Mouse (Mus musculus) stomach, embryonic 16.5 days (tissue): ENCODE measurements around the gene Nwd1. TPM values are rescaled to one million over a fixed set of nuclear protein-coding genes. Genes with fewer than 3 reads are reported as not detected.

Experiments
- ATAC-seq: fragments of 200-750 bp; cut with Nextera tagmentation; 2 replicates; pipeline ENCODE4 v1.8.0; 2017; ENCODE audit warnings: moderate number of reproducible peaks, moderate TSS enrichment; ENCODE audit not compliant: insufficient read depth, low FRiP score
- H3K27ac ChIP-seq: fragments of 300-500 bp; sonication (generic); 2 replicates; pipeline ENCODE4 v1.5.1; 2014; ENCODE audit warnings: low read length
- H3K27me3 ChIP-seq: fragments of 300-500 bp; sonication (generic); 2 replicates; pipeline ENCODE4 v1.6.1; 2014; ENCODE audit warnings: low read length, control low read depth, mixed read lengths; ENCODE audit not compliant: control insufficient read depth, insufficient read depth
- H3K36me3 ChIP-seq: fragments of 300-500 bp; sonication (generic); 2 replicates; pipeline ENCODE4 v1.6.1; 2014; ENCODE audit warnings: low read length; ENCODE audit not compliant: control insufficient read depth, insufficient read depth
- H3K4me1 ChIP-seq: fragments of 300-500 bp; sonication (generic); 2 replicates; pipeline ENCODE4 v1.6.1; 2014; ENCODE audit warnings: low read length, control low read depth, mixed read lengths; ENCODE audit not compliant: control insufficient read depth, insufficient read depth
- H3K4me2 ChIP-seq: fragments of 300-500 bp; sonication (generic); 2 replicates; pipeline ENCODE4 v1.6.1; 2014; ENCODE audit warnings: low read depth, low read length, mixed read lengths
- H3K4me3 ChIP-seq: fragments of 300-500 bp; sonication (generic); replicated peaks from 2 replicates; pipeline ENCODE4 v1.5.1; 2014; ENCODE audit warnings: mild to moderate bottlenecking, low read length
- H3K9ac ChIP-seq: fragments of 300-500 bp; sonication (generic); 2 replicates; pipeline ENCODE4 v1.6.1; 2014; ENCODE audit warnings: low read length
- H3K9me3 ChIP-seq: fragments of 300-500 bp; sonication (generic); replicated peaks from 2 replicates; pipeline ENCODE4 v1.6.1; 2016; ENCODE audit warnings: low read length, control low read depth; ENCODE audit not compliant: control insufficient read depth
- WGBS: fragments of 180-500 bp; shearing (Covaris S2); extraction: QIAGEN DNeasy Blood & Tissue Kit; methylation state at CpG from one replicate; pipeline ENCODE4 v1.1.7; 2014; 5-methylcytosine and 5-hydroxymethylcytosine counted together
- microRNA-seq: library from miRNA; unstranded; fragments of <30 nt; microRNA quantifications from one replicate; pipeline ENCODE4, GENCODE M21; 2016
- polyA plus RNA-seq: library from polyadenylated mRNA; unstranded; fragments of >200 nt; fragmentation: Nextera tagmentation; extraction: Ambion mirVana; gene quantifications from 2 replicates; pipeline ENCODE4 v1.2.1, GENCODE M21; 2015

Nwd1 gene
- polyA plus RNA-seq, 1 experiment from 2014 or later, result 0.09 TPM

DNA sequence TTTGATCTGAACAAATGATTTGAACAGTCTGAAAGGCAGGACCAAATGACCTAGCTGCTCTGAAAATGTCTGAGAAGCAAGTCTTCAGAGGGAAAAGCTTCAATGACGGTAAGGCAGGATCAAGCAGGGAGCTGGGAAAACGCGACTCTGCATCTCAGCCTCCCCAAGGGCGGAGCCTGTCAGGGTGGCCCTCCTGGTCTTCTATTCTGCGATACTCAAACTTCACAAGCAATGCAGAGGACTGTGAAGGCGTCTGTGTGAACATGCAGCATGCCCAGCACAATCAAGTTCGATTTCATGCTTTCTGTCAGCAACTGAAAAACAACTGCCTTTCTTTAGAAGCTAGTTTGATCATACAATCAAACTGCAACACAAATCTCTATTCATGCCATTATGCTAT is 120.3 kb downstream of the Nwd1 start:
- H3K4me2 ChIP-seq, result no peak overlapping the region
- H3K9me3 ChIP-seq, result no peaks in the 10 kb centered on the region
- no peak overlapping the region for H3K27ac ChIP-seq
- no peak for ATAC-seq
- H3K4me3 ChIP-seq, result no peak overlapping the region
- no peaks in the 10 kb centered on the region for H3K4me1 ChIP-seq
- no peak overlapping the region for H3K9ac ChIP-seq
- 26% methylated on average over 7 of the region's 7 CpGs for WGBS
- no peaks in the 10 kb centered on the region for H3K36me3 ChIP-seq
- H3K27me3 ChIP-seq, result no peaks in the 10 kb centered on the region

Small RNAs within 50 kb of the gene (microRNA-seq; reads per million reads assigned to microRNA genes)
- not detected for gene Gm26237

Other genes with a start within 250 kb of the Nwd1 start
- gene Eps15l1, start 225.3 kb upstream of the Nwd1 start, polyA plus RNA-seq, result 52.6 and 54.2 TPM in 2 replicates
- 3.7 and 4.7 TPM in 2 replicates for gene Calr3, start 202.8 kb upstream of the Nwd1 start, polyA plus RNA-seq
- gene 1700030K09Rik, start 202.8 kb upstream of the Nwd1 start, polyA plus RNA-seq, result 13.5 and 13.7 TPM in 2 replicates
- 45.6 and 49.4 TPM in 2 replicates for gene Cherp, start 171.5 kb upstream of the Nwd1 start, polyA plus RNA-seq
- gene Slc35e1, start 154.1 kb upstream of the Nwd1 start, polyA plus RNA-seq, result 6.6 and 6.8 TPM in 2 replicates
- gene Med26, start 98.4 kb upstream of the Nwd1 start, polyA plus RNA-seq, result 13.2 and 14.7 TPM in 2 replicates
- gene Smim7, start 75.6 kb upstream of the Nwd1 start, polyA plus RNA-seq, result 120 and 127 TPM in 2 replicates
- gene Tmem38a, start 74.7 kb upstream of the Nwd1 start, polyA plus RNA-seq, result 20.9 and 36.5 TPM in 2 replicates
- 144 and 145 TPM in 2 replicates for gene Sin3b, start 76.6 kb downstream of the Nwd1 start, polyA plus RNA-seq
- 3.2 and 3.3 TPM in 2 replicates for gene F2rl3, start 115.2 kb downstream of the Nwd1 start, polyA plus RNA-seq